Mouse (Mus musculus) inflammation-experienced regulatory T-cells, adult 6 months (primary cell): ENCODE measurements around the gene Hpcal4. TPM values are rescaled to one million over a fixed set of nuclear protein-coding genes. Genes with fewer than 3 reads are reported as not detected.

Experiments
- ATAC-seq: one replicate; pipeline ENCODE4 v1.8.0; 2017
- polyA plus RNA-seq, 3 experiments: library from polyadenylated mRNA; unstranded; fragments of 100-300 nt; shearing (Covaris generic); gene quantifications; one replicate each; pipeline ENCODE4 v1.2.1; 2017

Gene Hpcal4
- polyA plus RNA-seq, 3 experiments from 2014 or later, result not detected

- no peak for ATAC-seq
Observed at GRCm38 (mm10) chr4:123202094-123202420, 19.0 kb downstream of the Hpcal4 start.

- ATAC-seq, result no peak
Observed at GRCm38 (mm10) chr4:123207337-123207736, 24.3 kb downstream of the Hpcal4 start.

- ATAC-seq, result no peak
Observed at GRCm38 (mm10) chr4:123210996-123211395, 28.0 kb downstream of the Hpcal4 start.

- ATAC-seq, result no peak
Observed at GRCm38 (mm10) chr4:123211453-123211852, 28.4 kb downstream of the Hpcal4 start.

- no peak for ATAC-seq
Observed at GRCm38 (mm10) chr4:123212330-123212729, 29.3 kb downstream of the Hpcal4 start.

- no peak for ATAC-seq
Observed at GRCm38 (mm10) chr4:123213975-123214374, 30.9 kb downstream of the Hpcal4 start.

GRCm38 (mm10) chr4:123215367-123215766 lies 32.3 kb downstream of the Hpcal4 start:
- no peak for ATAC-seq

- no peak for ATAC-seq
Observed at GRCm38 (mm10) chr4:123216782-123217181, 33.8 kb downstream of the Hpcal4 start.

- ATAC-seq, result no peak
Observed at GRCm38 (mm10) chr4:123219720-123220357, 36.8 kb downstream of the Hpcal4 start.

GRCm38 (mm10) chr4:123220637-123221036 lies 37.6 kb downstream of the Hpcal4 start:
- no peak for ATAC-seq

GRCm38 (mm10) chr4:123223309-123223708 lies 40.3 kb downstream of the Hpcal4 start:
- ATAC-seq, result no peak

GRCm38 (mm10) chr4:123225718-123226403 lies 42.8 kb downstream of the Hpcal4 start:
- no peak for ATAC-seq

- ATAC-seq, result no peak
Observed at GRCm38 (mm10) chr4:123227707-123228106, 44.7 kb downstream of the Hpcal4 start.

- ATAC-seq, result no peak
Observed at GRCm38 (mm10) chr4:123228270-123228669, 45.2 kb downstream of the Hpcal4 start.

- ATAC-seq, result no peak
Observed at GRCm38 (mm10) chr4:123229166-123229565, 46.1 kb downstream of the Hpcal4 start.

- ATAC-seq, result no peak
Observed at GRCm38 (mm10) chr4:123232841-123233240, 49.8 kb downstream of the Hpcal4 start.

GRCm38 (mm10) chr4:123233492-123234084 lies 50.6 kb downstream of the Hpcal4 start, which contains the start of gene Heyl:
Gene Heyl (plus strand): TSS chr4:123233556.
- ATAC-seq, result no peak

GRCm38 (mm10) chr4:123235835-123236430 lies 52.9 kb downstream of the Hpcal4 start:
- no peak for ATAC-seq

- ATAC-seq, result no peak
Observed at GRCm38 (mm10) chr4:123236431-123237031, 53.5 kb downstream of the Hpcal4 start.

GRCm38 (mm10) chr4:123237386-123238266 lies 54.6 kb downstream of the Hpcal4 start:
- no peak for ATAC-seq

GRCm38 (mm10) chr4:123239361-123240203 lies 56.6 kb downstream of the Hpcal4 start:
- ATAC-seq, result no peak
